Mouse (Mus musculus): Measurements from ENCODE around the gene Art2b. TPM values are rescaled to one million over a fixed set of nuclear protein-coding genes. Genes with fewer than 3 reads are reported as not detected.

Gene Art2b
- polyA plus RNA-seq, 1 experiment = not detected

GRCm38 (mm10) chr7:101534428-101534827 is 51.0 kb downstream of the Art2b start:
- Histone ChIP-seq H3K4me3 (ENCODE audit: insufficient read depth, poor library complexity, severe bottlenecking) (no peak overlapping the region), H3ac (ENCODE audit: control insufficient read depth, insufficient read length, low read depth) (no peak overlapping the region), H3K36me3 (ENCODE audit: control insufficient read depth, insufficient read depth) (no peaks in the 10 kb centered on the region), H3K27me3 (ENCODE audit: control insufficient read depth, insufficient read depth, insufficient read length) (peaks cover 10% of the 10 kb centered on the region), H3K79me3 (ENCODE audit: low read depth) (no peaks in the 10 kb centered on the region), H3K79me2 (ENCODE audit: control insufficient read depth, insufficient read depth) (no peaks in the 10 kb centered on the region)
- TF ChIP-seq CTCF (IDR thresholded peaks at IDR 0.05; ENCODE audit: control insufficient read depth, insufficient read depth, insufficient read length) (no peak), CEBPB (IDR thresholded peaks at IDR 0.05; ENCODE audit: low read depth) (no peak), MAX (IDR thresholded peaks at IDR 0.05) (no peak), MYOD1 (IDR thresholded peaks at IDR 0.05; ENCODE audit: control insufficient read depth, insufficient read length, low read depth) (no peak), FOSL1 (IDR thresholded peaks at IDR 0.05; ENCODE audit: insufficient read depth, low read length, poor library complexity, severe bottlenecking) (no peak), MYOG (IDR thresholded peaks at IDR 0.05; ENCODE audit: control insufficient read depth, extremely low read depth, insufficient read length) (no peak), USF1 (IDR thresholded peaks at IDR 0.05; ENCODE audit: low read depth) (no peak)

Other genes starting within 250 kb of the Art2b start
- 21.6 TPM for gene Arap1, start 237.5 kb downstream of the Art2b start, polyA plus RNA-seq (2012; fragmentation: generic; extraction: Trizol)
- not detected for gene Gm45837, start 174.7 kb downstream of the Art2b start, polyA plus RNA-seq (2012; fragmentation: generic; extraction: Trizol)
- gene Pde2a, start 163.9 kb downstream of the Art2b start, polyA plus RNA-seq (2012; fragmentation: generic; extraction: Trizol) = 2.9 TPM
- gene Clpb, start 78.0 kb upstream of the Art2b start, polyA plus RNA-seq (2012; fragmentation: generic; extraction: Trizol) = 67.3 TPM
- 0.05 TPM for gene Phox2a, start 232.7 kb upstream of the Art2b start, polyA plus RNA-seq (2012; fragmentation: generic; extraction: Trizol)